Mouse (Mus musculus): Measurements from ENCODE around the gene Lbhd2. TPM values are rescaled to one million over a fixed set of nuclear protein-coding genes. Genes with fewer than 3 reads are reported as not detected.

Gene Lbhd2
- polyA plus RNA-seq, 1 experiment from 2014 or later, result not detected

- Histone ChIP-seq H3K9ac (ENCODE audit: low read length) (no peak overlapping the region), H3K27ac (ENCODE audit: low read depth, low read length) (no peak overlapping the region), H3K9me3 (ENCODE audit: control insufficient read depth, low read length) (no peaks in the 10 kb centered on the region), H3K4me2 (ENCODE audit: low read depth) (no peak overlapping the region), H3K4me3 (ENCODE audit: low read depth, low read length) (0 out of 2 replicates have a peak overlapping the region, but pooled peaks have one; percentile 2), H3K4me1 (ENCODE audit: control insufficient read depth, insufficient read depth, low read length) (peaks cover 6% of the 10 kb centered on the region; the same call in 1 of the 2 replicates), H3K27me3 (ENCODE audit: control insufficient read depth, insufficient read depth, low read length) (peaks cover 93% of the 10 kb centered on the region), H3K36me3 (ENCODE audit: control insufficient read depth, insufficient read depth, low read length) (no peaks in the 10 kb centered on the region)
- DNase-seq (ENCODE audit: low spot score) (no peak), ATAC-seq (ENCODE audit: insufficient read depth, low FRiP score, low TSS enrichment) (no peak)
- 16% methylated on average over 9 of the region's 9 CpGs for WGBS
These were observed 40.7 kb downstream of the Lbhd2 start for GRCm38 (mm10) chr12:111447350-111447749.

- H3K36me3 ChIP-seq (ENCODE audit: control insufficient read depth, insufficient read depth, low read length), result no peaks in the 10 kb centered on the region
These were observed 41.5 kb downstream of the Lbhd2 start for GRCm38 (mm10) chr12:111447898-111448760.

GRCm38 (mm10) chr12:111448931-111449705 is 42.5 kb downstream of the Lbhd2 start:
- no peaks in the 10 kb centered on the region for H3K4me1 ChIP-seq (ENCODE audit: control insufficient read depth, insufficient read depth, low read length)
- no peak overlapping the region for H3K4me2 ChIP-seq (ENCODE audit: low read depth)

More at GRCm38 (mm10) chr12:111447898-111448760, 41.5 kb downstream of the Lbhd2 start:
- Histone ChIP-seq H3K9ac (ENCODE audit: low read length) (no peak overlapping the region), H3K4me1 (ENCODE audit: control insufficient read depth, insufficient read depth, low read length) (no peaks in the 10 kb centered on the region), H3K4me2 (ENCODE audit: low read depth) (no peak overlapping the region), H3K4me3 (ENCODE audit: low read depth, low read length) (no peak overlapping the region), H3K9me3 (ENCODE audit: control insufficient read depth, low read length) (no peaks in the 10 kb centered on the region), H3K27me3 (ENCODE audit: control insufficient read depth, insufficient read depth, low read length) (peaks cover 86% of the 10 kb centered on the region), H3K27ac (ENCODE audit: low read depth, low read length) (no peak overlapping the region)
- WGBS, result 10% methylated on average over 22 of the region's 22 CpGs
- DNase-seq (ENCODE audit: low spot score), result no peak
- ATAC-seq (ENCODE audit: insufficient read depth, low FRiP score, low TSS enrichment), result no peak

GRCm38 (mm10) chr12:111450359-111450758 is 43.8 kb downstream of the Lbhd2 start:
- no peaks in the 10 kb centered on the region for H3K36me3 ChIP-seq (ENCODE audit: control insufficient read depth, insufficient read depth, low read length)
- no peaks in the 10 kb centered on the region for H3K9me3 ChIP-seq (ENCODE audit: control insufficient read depth, low read length)
- no peaks in the 10 kb centered on the region for H3K4me1 ChIP-seq (ENCODE audit: control insufficient read depth, insufficient read depth, low read length)
- DNase-seq (ENCODE audit: low spot score), result no peak
- peaks cover 67% of the 10 kb centered on the region for H3K27me3 ChIP-seq (ENCODE audit: control insufficient read depth, insufficient read depth, low read length)
- no peak overlapping the region for H3K9ac ChIP-seq (ENCODE audit: low read length)
- WGBS, result 52% methylated on average over 6 of the region's 6 CpGs
- H3K4me3 ChIP-seq (ENCODE audit: low read depth, low read length), result no peak overlapping the region
- no peak overlapping the region for H3K4me2 ChIP-seq (ENCODE audit: low read depth)
- no peak for ATAC-seq (ENCODE audit: insufficient read depth, low FRiP score, low TSS enrichment)
- no peak overlapping the region for H3K27ac ChIP-seq (ENCODE audit: low read depth, low read length)

More at GRCm38 (mm10) chr12:111448931-111449705, 42.5 kb downstream of the Lbhd2 start:
- DNase-seq (ENCODE audit: low spot score), result no peak
- Histone ChIP-seq H3K36me3 (ENCODE audit: control insufficient read depth, insufficient read depth, low read length) (no peaks in the 10 kb centered on the region), H3K9me3 (ENCODE audit: control insufficient read depth, low read length) (no peaks in the 10 kb centered on the region), H3K27ac (ENCODE audit: low read depth, low read length) (no peak overlapping the region), H3K27me3 (ENCODE audit: control insufficient read depth, insufficient read depth, low read length) (peaks cover 76% of the 10 kb centered on the region), H3K4me3 (ENCODE audit: low read depth, low read length) (no peak overlapping the region), H3K9ac (ENCODE audit: low read length) (no peak overlapping the region)
- 11% methylated on average over 14 of the region's 14 CpGs for WGBS
- no peak for ATAC-seq (ENCODE audit: insufficient read depth, low FRiP score, low TSS enrichment)

GRCm38 (mm10) chr12:111451561-111451960 is 45.0 kb downstream of the Lbhd2 start:
- no peak for DNase-seq (ENCODE audit: low spot score)
- peaks cover 55% of the 10 kb centered on the region for H3K27me3 ChIP-seq (ENCODE audit: control insufficient read depth, insufficient read depth, low read length)

GRCm38 (mm10) chr12:111454021-111454420 is 47.4 kb downstream of the Lbhd2 start:
- Histone ChIP-seq H3K4me2 (ENCODE audit: low read depth) (no peak overlapping the region), H3K9ac (ENCODE audit: low read length) (peak overlapping the region; percentile 2; the same call in 1 of the 2 replicates), H3K4me3 (ENCODE audit: low read depth, low read length) (no peak overlapping the region), H3K4me1 (ENCODE audit: control insufficient read depth, insufficient read depth, low read length) (no peaks in the 10 kb centered on the region; the same call in 1 of the 2 replicates), H3K27ac (ENCODE audit: low read depth, low read length) (no peak overlapping the region), H3K9me3 (ENCODE audit: control insufficient read depth, low read length) (no peaks in the 10 kb centered on the region), H3K27me3 (ENCODE audit: control insufficient read depth, insufficient read depth, low read length) (peaks cover 33% of the 10 kb centered on the region), H3K36me3 (ENCODE audit: control insufficient read depth, insufficient read depth, low read length) (no peaks in the 10 kb centered on the region)
- 48% methylated on average over 4 of the region's 4 CpGs for WGBS
- no peak for DNase-seq (ENCODE audit: low spot score)
- no peak for ATAC-seq (ENCODE audit: insufficient read depth, low FRiP score, low TSS enrichment)

More at GRCm38 (mm10) chr12:111451561-111451960, 45.0 kb downstream of the Lbhd2 start:
- Histone ChIP-seq H3K4me1 (ENCODE audit: control insufficient read depth, insufficient read depth, low read length) (no peaks in the 10 kb centered on the region; the same call in 1 of the 2 replicates), H3K9me3 (ENCODE audit: control insufficient read depth, low read length) (no peaks in the 10 kb centered on the region), H3K36me3 (ENCODE audit: control insufficient read depth, insufficient read depth, low read length) (no peaks in the 10 kb centered on the region), H3K4me3 (ENCODE audit: low read depth, low read length) (no peak overlapping the region), H3K4me2 (ENCODE audit: low read depth) (no peak overlapping the region), H3K27ac (ENCODE audit: low read depth, low read length) (no peak overlapping the region), H3K9ac (ENCODE audit: low read length) (no peak overlapping the region)
- 83% methylated on average over 7 of the region's 7 CpGs for WGBS
- ATAC-seq (ENCODE audit: insufficient read depth, low FRiP score, low TSS enrichment), result no peak

- Histone ChIP-seq H3K27me3 (ENCODE audit: control insufficient read depth, insufficient read depth, low read length) (peaks cover 26% of the 10 kb centered on the region), H3K9ac (ENCODE audit: low read length) (no peak overlapping the region), H3K36me3 (ENCODE audit: control insufficient read depth, insufficient read depth, low read length) (no peaks in the 10 kb centered on the region), H3K27ac (ENCODE audit: low read depth, low read length) (no peak overlapping the region), H3K9me3 (ENCODE audit: control insufficient read depth, low read length) (no peaks in the 10 kb centered on the region), H3K4me3 (ENCODE audit: low read depth, low read length) (no peak overlapping the region), H3K4me1 (ENCODE audit: control insufficient read depth, insufficient read depth, low read length) (no peaks in the 10 kb centered on the region; the same call in 1 of the 2 replicates), H3K4me2 (ENCODE audit: low read depth) (no peak overlapping the region)
- ATAC-seq (ENCODE audit: insufficient read depth, low FRiP score, low TSS enrichment) (no peak), DNase-seq (ENCODE audit: low spot score) (no peak)
- WGBS, result 70% methylated on average over 10 of the region's 10 CpGs
These were observed 48.1 kb downstream of the Lbhd2 start for GRCm38 (mm10) chr12:111454543-111455280.

- WGBS, result 74% methylated on average over 12 of the region's 12 CpGs
- Histone ChIP-seq H3K4me1 (ENCODE audit: control insufficient read depth, insufficient read depth, low read length) (no peaks in the 10 kb centered on the region; the same call in 1 of the 2 replicates), H3K4me3 (ENCODE audit: low read depth, low read length) (no peak overlapping the region), H3K9ac (ENCODE audit: low read length) (no peak overlapping the region), H3K9me3 (ENCODE audit: control insufficient read depth, low read length) (no peaks in the 10 kb centered on the region), H3K36me3 (ENCODE audit: control insufficient read depth, insufficient read depth, low read length) (no peaks in the 10 kb centered on the region), H3K27ac (ENCODE audit: low read depth, low read length) (no peak overlapping the region), H3K27me3 (ENCODE audit: control insufficient read depth, insufficient read depth, low read length) (peaks cover 19% of the 10 kb centered on the region), H3K4me2 (ENCODE audit: low read depth) (no peak overlapping the region)
- no peak for DNase-seq (ENCODE audit: low spot score)
- no peak for ATAC-seq (ENCODE audit: insufficient read depth, low FRiP score, low TSS enrichment)
These were observed 48.8 kb downstream of the Lbhd2 start for GRCm38 (mm10) chr12:111455311-111455846.

Data from neural tube, embryonic 11.5 days (tissue).